Mouse (Mus musculus) stomach, postnatal 0 days (tissue): ENCODE measurements around the gene Gins2.

Experiments
- CTCF ChIP-seq: IDR thresholded peaks from 2 replicates; pipeline ENCODE4 v1.5.1; 2016; ENCODE audit warnings: antibody characterized with exemption, low read depth, mild to moderate bottlenecking, moderate library complexity
- EP300 ChIP-seq: optimal IDR thresholded peaks from 2 replicates; pipeline ENCODE3; 2016; ENCODE audit warnings: antibody characterized with exemption

GRCm38 (mm10) chr8:120548313-120548761 lies 40.8 kb downstream of the Gins2 start:
- TF ChIP-seq CTCF = no peak
- no peak for TF ChIP-seq EP300
